Mouse (Mus musculus) brain, adult 2 months (tissue): Measurements from ENCODE around the gene Slu7.

Experiments used
- DNase-seq: peaks from one replicate; pipeline ENCODE4 v3.0.0; 2011; ENCODE audit warnings: low read depth, low spot score

Gene Slu7

GRCm38 (mm10) chr11:43433254-43434023, at the start of gene Slu7:
Gene Slu7 (plus strand): TSS chr11:43433744.
- DNase-seq = peak; percentile 93

- peak; percentile 63 for DNase-seq
Measured at GRCm38 (mm10) chr11:43385055-43385649, 48.4 kb upstream of the Slu7 start.

- peak; percentile 29 for DNase-seq
Measured at GRCm38 (mm10) chr11:43385716-43386115, 47.8 kb upstream of the Slu7 start.

DNA sequence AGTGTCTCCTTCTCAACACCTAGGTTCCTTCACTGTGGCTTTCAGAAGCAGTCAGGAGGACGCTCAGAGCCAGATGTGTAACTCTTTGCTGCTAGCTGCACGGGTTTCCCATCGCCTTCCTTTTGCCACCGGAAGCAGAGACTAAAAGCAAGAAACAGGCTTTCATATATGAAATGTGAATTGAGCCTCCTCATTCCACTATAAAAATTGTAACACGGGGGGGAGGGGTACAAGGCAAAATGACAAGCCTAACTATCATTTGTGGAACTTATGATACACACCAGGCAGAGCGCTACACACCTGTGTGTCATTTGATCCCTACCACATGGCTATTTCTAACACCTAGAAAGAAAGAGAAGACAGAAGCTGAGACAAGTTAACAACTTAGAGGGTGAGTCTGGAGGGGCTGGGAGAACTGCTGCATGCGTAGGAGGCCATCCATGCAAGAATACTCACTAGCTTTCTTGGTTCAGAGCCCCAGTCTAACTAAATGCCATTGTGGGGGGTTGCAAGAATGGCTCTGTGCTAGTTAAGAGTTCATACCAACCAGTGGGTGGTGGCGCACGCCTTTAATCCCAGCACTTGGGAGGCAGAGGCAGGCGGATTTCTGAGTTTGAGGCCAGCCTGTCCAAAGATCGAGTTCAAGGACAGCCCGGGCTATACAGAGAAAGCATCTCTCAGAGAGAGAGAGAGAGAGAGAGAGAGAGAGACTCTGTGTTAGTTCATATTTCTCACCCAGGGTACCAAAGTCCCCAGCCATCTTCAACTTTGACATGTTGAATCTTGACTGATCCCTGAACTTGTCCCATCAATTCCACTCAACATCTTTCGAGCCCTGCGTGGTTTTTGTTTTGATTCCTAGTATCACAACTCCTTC, 46.3 kb upstream of the Slu7 start:
- DNase-seq = no peak

DNA sequence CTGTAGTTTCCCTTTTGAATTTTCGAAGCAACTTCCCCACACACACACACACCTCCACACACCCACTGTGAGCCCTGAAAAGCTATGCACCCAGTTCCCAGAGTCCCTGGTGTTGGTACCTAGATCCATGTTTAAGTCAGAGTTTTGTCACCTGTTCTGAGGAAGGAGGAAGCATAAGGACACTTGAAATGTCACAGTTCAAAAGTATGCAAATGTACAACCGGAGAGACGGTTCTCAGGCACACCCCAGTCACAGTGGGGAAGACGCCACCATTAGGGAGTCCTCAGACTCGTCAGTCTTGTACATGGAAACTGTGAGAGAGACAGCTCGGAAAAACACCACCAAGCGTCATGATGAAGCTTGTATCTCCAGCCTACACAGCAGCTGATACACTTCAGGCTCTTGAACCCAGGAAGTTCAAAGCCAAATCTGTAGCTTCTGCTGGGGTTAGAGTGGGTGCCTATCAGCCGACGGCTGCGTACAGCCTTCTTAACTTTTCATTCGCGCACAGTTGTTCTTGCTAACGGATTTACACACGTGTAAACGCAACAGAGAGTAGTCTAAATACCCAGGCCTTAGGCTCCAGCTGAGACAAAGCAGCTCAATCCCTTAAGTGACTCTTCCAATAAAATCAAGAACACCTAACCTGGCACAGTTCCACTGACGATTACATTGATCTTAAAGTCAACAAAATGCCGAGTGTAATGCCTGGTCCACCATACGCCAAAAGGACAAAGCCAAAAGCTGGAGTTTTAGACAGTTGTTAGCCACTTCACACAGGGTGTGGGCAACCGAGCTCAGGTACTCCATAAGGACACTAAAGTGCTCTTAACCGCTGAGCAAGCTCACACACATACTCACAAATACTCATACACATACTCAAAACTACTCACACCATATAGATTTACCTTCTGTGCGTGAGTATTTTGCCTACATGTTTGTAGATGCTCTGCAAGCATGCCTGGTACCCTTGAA, 45.1 kb upstream of the Slu7 start:
- DNase-seq = peak; percentile 18

DNA sequence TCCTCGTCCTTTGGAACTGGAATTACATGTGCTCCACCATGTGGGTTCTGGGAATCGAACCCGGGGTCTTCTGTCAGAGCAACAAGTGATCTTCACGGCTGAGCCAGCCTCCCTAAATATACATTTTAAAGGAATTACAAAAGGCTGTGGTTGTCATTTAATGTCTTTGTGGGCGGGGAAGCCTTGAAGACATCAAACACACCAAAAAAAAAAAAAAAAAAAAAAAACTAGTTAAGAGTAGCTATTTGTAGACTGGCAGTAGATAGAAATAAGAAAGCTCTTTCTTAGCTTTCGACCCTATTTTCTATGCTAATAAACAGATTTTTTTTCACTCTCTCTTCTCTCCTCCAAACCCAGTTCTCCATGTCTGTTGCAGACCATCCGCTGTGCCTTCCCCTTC, 44.4 kb upstream of the Slu7 start:
- no peak for DNase-seq

- no peak for DNase-seq
Measured at GRCm38 (mm10) chr11:43392757-43393156, 40.8 kb upstream of the Slu7 start.

- no peak for DNase-seq
Measured at GRCm38 (mm10) chr11:43393325-43393724, 40.2 kb upstream of the Slu7 start.

DNA sequence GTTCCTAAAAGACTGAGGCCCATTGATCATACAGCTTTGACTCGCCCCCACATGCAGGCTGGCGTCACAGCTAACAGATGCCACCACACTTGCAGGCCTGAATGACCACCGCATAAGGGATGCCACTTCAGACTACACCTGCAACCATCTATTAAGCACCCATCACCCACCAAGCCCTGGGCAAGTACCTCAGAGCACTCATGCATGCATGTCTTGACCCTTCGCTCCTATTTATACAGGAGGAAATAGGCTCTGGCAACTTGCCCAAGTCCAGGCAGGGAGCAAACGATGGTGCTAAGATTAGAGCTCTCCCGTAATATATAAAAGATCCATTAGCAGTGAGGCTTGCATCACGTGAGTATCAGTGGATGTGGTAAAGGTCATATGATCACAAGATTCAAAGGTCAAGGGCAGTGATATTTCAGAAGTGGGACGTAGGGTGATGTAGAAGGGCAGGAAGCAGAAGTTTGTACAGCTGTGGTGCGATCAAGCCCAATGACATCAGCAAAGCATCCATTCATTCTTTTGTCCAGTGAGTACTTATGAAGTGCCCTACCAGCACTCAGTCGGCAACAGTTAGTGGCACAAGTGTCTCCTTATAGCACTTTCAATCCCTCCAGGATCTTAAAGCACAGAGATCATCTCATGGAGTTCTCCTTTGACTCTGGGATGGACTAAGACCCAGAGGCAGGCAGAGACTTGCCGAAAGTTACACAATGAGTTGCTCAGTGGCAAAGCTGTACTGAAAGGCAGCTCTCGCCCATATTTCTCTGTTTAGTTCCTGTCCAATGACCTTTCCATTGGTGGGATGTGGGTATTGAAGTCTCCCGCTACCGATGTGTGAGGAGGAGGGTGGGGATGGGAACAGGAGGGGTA, 38.2 kb upstream of the Slu7 start:
- DNase-seq = no peak

- no peak for DNase-seq
Measured at GRCm38 (mm10) chr11:43396246-43396645, 37.3 kb upstream of the Slu7 start.

DNA sequence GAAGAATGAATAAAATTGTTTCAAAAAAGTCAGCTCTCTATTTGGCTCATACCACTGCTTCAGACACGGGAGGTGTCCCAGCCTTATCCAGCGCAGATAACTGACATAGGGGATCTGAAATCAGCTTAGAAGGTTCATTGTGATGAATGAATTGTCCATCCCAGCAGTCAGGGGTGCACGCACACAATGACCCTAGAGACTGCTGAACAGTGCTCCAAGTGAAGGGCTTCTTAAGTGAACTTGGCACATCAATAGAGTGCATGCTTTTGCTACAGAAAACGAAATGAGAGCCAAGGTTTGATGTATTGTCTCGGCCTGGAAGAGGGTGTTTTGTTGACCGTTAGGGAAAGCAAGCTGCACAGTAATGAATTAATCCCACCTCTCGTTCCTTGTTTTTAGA, 36.9 kb upstream of the Slu7 start:
- DNase-seq = no peak

- DNase-seq = no peak
Measured at GRCm38 (mm10) chr11:43399297-43399696, 34.2 kb upstream of the Slu7 start.

- no peak for DNase-seq
Measured at GRCm38 (mm10) chr11:43400131-43400530, 33.4 kb upstream of the Slu7 start.

DNA sequence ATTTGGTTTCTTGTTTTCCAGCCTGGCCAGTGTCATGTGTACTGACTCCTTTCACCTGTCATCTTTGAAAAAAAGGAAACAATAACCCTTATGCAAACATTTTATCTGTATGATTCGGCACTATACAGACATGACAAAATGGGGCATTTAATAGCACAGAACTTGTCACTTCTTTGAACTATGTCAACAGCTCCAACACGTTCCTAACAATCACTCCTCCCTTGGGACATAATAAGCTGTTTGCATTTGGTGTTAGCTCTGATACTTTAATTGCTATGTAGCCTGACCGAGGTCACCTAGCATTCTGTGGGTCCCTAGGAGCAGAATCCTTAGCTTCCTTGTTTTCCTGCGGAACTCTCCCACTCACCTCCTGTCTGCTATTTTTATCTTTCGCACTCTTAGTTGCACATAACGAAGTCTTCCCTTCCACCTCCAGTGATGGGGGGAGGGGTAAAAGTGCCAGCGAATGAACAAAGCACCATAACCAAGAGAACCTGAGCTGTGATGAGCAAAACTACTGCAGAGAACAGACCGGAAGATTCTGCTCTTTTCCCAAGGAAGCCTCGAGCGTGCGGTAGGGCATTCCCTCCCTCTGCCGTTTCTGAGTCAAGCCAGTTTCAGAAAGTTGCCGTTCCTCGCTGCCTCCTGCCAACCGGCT, 29.3 kb upstream of the Slu7 start:
- DNase-seq = peak; percentile 58

- DNase-seq = no peak
Measured at GRCm38 (mm10) chr11:43408888-43409287, 24.7 kb upstream of the Slu7 start.

GRCm38 (mm10) chr11:43410291-43410690, 23.3 kb upstream of the Slu7 start:
- no peak for DNase-seq

- peak; percentile 80 for DNase-seq
Measured at GRCm38 (mm10) chr11:43411413-43411812, 22.1 kb upstream of the Slu7 start.

DNA sequence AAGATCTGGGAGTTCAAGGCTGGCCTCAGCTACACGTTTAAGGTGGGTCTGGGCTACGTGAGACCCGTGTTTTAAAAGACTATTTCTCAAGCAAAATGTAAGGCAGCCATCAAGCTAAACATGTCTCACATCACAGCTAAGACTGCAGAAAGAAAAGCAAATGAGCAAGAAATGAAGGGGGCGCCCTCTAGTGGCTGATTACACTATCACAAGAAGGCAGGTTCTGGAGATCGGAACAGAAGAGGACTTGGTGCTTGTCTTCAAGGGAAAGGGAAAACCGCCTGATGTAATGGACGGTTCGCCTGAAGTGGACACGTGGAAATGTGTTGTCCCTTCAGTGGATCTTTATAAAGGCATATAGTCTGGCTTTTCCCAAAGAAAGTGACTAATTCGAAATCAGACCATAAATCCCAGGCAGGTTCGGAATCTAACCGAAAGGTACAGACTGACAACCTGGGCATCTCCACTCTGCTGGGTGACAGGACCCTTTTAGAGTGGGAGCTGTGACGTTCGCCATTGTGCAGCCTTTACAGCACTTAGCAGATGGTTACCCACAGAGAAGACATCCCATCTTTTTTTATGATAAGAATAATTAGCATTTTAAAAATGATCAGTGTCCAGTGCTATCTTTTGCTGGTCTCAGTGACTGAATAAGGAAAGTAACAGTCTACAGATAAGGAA, 20.6 kb upstream of the Slu7 start:
- DNase-seq = peak; percentile 92

DNA sequence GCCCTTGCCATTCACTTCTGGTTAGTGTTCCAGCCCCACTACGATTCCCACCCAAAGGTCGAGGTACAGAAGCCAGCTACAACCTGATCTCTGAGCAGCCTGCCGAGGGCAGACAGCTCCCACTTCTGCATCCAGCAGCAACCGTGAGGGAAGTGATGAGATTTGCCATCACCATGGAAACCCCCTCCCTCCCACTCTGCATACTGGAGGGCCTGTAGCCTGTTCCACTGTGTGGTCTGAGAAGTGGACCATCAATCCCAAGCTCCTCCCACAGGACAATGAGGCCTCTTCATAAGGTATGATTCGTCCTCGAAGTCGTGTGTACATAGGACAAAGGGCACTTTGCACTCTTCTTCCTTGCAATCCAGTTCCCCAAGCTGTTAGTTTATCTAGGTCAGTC, 16.3 kb upstream of the Slu7 start:
- peak; percentile 42 for DNase-seq
